Mouse (Mus musculus) myocyte (in vitro differentiated cells): Measurements from ENCODE around the gene Itga4. TPM values are rescaled to one million over a fixed set of nuclear protein-coding genes. Genes with fewer than 3 reads are reported as not detected.

Experiments
- H3K27me3 ChIP-seq: one replicate; pipeline ENCODE4 v1.6.1; 2011; ENCODE audit not compliant: control insufficient read depth, insufficient read depth, insufficient read length
- H3K36me3 ChIP-seq: one replicate; pipeline ENCODE4 v1.6.1; 2011; ENCODE audit not compliant: control insufficient read depth, insufficient read depth
- H3K4me2 ChIP-seq: one replicate; pipeline ENCODE4 v1.6.1; 2011; ENCODE audit warnings: low read depth, control low read depth
- H3K4me3 ChIP-seq: one replicate; pipeline ENCODE4 v1.5.1; 2011; ENCODE audit warnings: mild to moderate bottlenecking, control low read depth, moderate library complexity
- H3K79me2 ChIP-seq: one replicate; pipeline ENCODE4 v1.6.1; 2011; ENCODE audit not compliant: control insufficient read depth, insufficient read depth
- H3ac ChIP-seq: one replicate; pipeline ENCODE4 v1.6.1; 2011; ENCODE audit not compliant: control insufficient read depth, insufficient read length
- CEBPB ChIP-seq: IDR thresholded peaks from 2 replicates; pipeline ENCODE4 v1.6.1; 2011; ENCODE audit warnings: mild to moderate bottlenecking, moderate library complexity; ENCODE audit not compliant: poor library complexity, insufficient read depth, severe bottlenecking
- E2F4 ChIP-seq: IDR thresholded peaks from one replicate; pipeline ENCODE4 v1.6.1; 2011; ENCODE audit warnings: mild to moderate bottlenecking, control low read depth, moderate library complexity; ENCODE audit not compliant: insufficient read depth
- MAX ChIP-seq: IDR thresholded peaks from one replicate; pipeline ENCODE4 v1.6.1; 2011; ENCODE audit warnings: low read depth, mild to moderate bottlenecking, control low read depth
- MYOD1 ChIP-seq, 3 experiments: IDR thresholded peaks; one replicate each; pipeline ENCODE4 v1.6.1; 2011; ENCODE audit warnings: control low read depth in 2 of 3, low read depth in 2 of 3, mild to moderate bottlenecking in 2 of 3, moderate library complexity in 1 of 3; ENCODE audit not compliant: insufficient read length in 2 of 3, control insufficient read depth in 1 of 3
- MYOG ChIP-seq, 3 experiments: IDR thresholded peaks; one replicate each; pipeline ENCODE4 v1.6.1; 2011; ENCODE audit warnings: control low read depth in 2 of 3, low read depth in 2 of 3, mild to moderate bottlenecking in 2 of 3; ENCODE audit not compliant: insufficient read length in 2 of 3, control insufficient read depth in 1 of 3, insufficient read depth in 1 of 3
- POLR2A ChIP-seq: IDR thresholded peaks from one replicate; pipeline ENCODE4 v1.6.1; 2011; ENCODE audit warnings: low read depth, mild to moderate bottlenecking, control low read depth, moderate library complexity; ENCODE audit not compliant: insufficient read length
- POLR2AphosphoS2 ChIP-seq: IDR thresholded peaks from one replicate; pipeline ENCODE4 v1.6.1; 2011; ENCODE audit warnings: low read depth, control low read depth; ENCODE audit not compliant: insufficient read length
- REST ChIP-seq: IDR thresholded peaks from one replicate; pipeline ENCODE4 v1.6.1; 2011; ENCODE audit warnings: mild to moderate bottlenecking, control low read depth, moderate library complexity; ENCODE audit not compliant: insufficient read depth, insufficient read length
- SRF ChIP-seq: IDR thresholded peaks from one replicate; pipeline ENCODE4 v1.6.1; 2011; ENCODE audit warnings: low read depth; ENCODE audit not compliant: control insufficient read depth, insufficient read length
- TCF12 ChIP-seq: IDR thresholded peaks from one replicate; pipeline ENCODE4 v1.6.1; 2011; ENCODE audit warnings: mild to moderate bottlenecking, control low read depth; ENCODE audit not compliant: poor library complexity, insufficient read depth, severe bottlenecking
- TCF3 ChIP-seq: IDR thresholded peaks from one replicate; pipeline ENCODE4 v1.6.1; 2011; ENCODE audit warnings: low read depth, control low read depth; ENCODE audit not compliant: insufficient read length
- USF1 ChIP-seq: IDR thresholded peaks from one replicate; pipeline ENCODE4 v1.6.1; 2011; ENCODE audit warnings: low read depth, mild to moderate bottlenecking, control low read depth, moderate library complexity
- polyA plus RNA-seq: library from polyadenylated mRNA; unstranded; fragments of >200 nt; fragmentation: generic; extraction: Trizol; gene quantifications from one replicate; pipeline ENCODE4 v1.2.1, GENCODE M21; 2012; ENCODE audit warnings: missing spikeins

Itga4 gene
- polyA plus RNA-seq, 1 experiment: 2.5 TPM

- TF ChIP-seq MYOG (IDR thresholded peaks at IDR 0.05; ENCODE audit: control insufficient read depth in 1 of 3, insufficient read depth in 1 of 3, insufficient read length in 2 of 3, low read depth in 2 of 3) (no peak), MAX (no peak), CEBPB (no peak), USF1 (no peak), TCF3 (no peak), REST (no peak), E2F4 (no peak), TCF12 (no peak), POLR2AphosphoS2 (no peak), SRF (no peak), POLR2A (no peak)
Measured at GRCm38 (mm10) chr2:79369905-79370304, 114.7 kb downstream of the Itga4 start.

GRCm38 (mm10) chr2:79370711-79371312, 115.6 kb downstream of the Itga4 start:
- Histone ChIP-seq H3K4me2 (no peak overlapping the region), H3K79me2 (no peaks in the 10 kb centered on the region), H3K36me3 (no peaks in the 10 kb centered on the region), H3K4me3 (no peak overlapping the region), H3K27me3 (no peaks in the 10 kb centered on the region), H3ac (no peak overlapping the region)
- TF ChIP-seq MYOD1 (IDR thresholded peaks at IDR 0.05; ENCODE audit: control insufficient read depth in 1 of 3, insufficient read length in 2 of 3, low read depth in 2 of 3) (no peak), SRF (no peak)

More at GRCm38 (mm10) chr2:79369905-79370304, 114.7 kb downstream of the Itga4 start:
- H3ac ChIP-seq: no peak overlapping the region
- no peak overlapping the region for H3K4me3 ChIP-seq
- H3K4me2 ChIP-seq: no peak overlapping the region
- H3K27me3 ChIP-seq: no peaks in the 10 kb centered on the region
- no peaks in the 10 kb centered on the region for H3K36me3 ChIP-seq
- H3K79me2 ChIP-seq: no peaks in the 10 kb centered on the region

GRCm38 (mm10) chr2:79371326-79372153, 116.3 kb downstream of the Itga4 start:
- Histone ChIP-seq H3K27me3 (no peaks in the 10 kb centered on the region), H3K79me2 (no peaks in the 10 kb centered on the region), H3ac (no peak overlapping the region), H3K4me3 (no peak overlapping the region), H3K4me2 (peak overlapping the region; percentile 65), H3K36me3 (no peaks in the 10 kb centered on the region)
- TF ChIP-seq CEBPB (no peak), POLR2A (no peak), POLR2AphosphoS2 (no peak), MYOD1 (IDR thresholded peaks at IDR 0.05; ENCODE audit: control insufficient read depth in 1 of 3, insufficient read length in 2 of 3, low read depth in 2 of 3) (no peak), TCF12 (no peak), MYOG (IDR thresholded peaks at IDR 0.05; ENCODE audit: control insufficient read depth in 1 of 3, insufficient read depth in 1 of 3, insufficient read length in 2 of 3, low read depth in 2 of 3) (no peak), E2F4 (no peak), SRF (no peak), MAX (no peak), TCF3 (no peak), USF1 (no peak), REST (no peak)

GRCm38 (mm10) chr2:79372154-79372467, 116.9 kb downstream of the Itga4 start:
- Histone ChIP-seq H3K4me2 (peak overlapping the region; percentile 65), H3K36me3 (no peaks in the 10 kb centered on the region), H3K27me3 (no peaks in the 10 kb centered on the region), H3ac (no peak overlapping the region), H3K79me2 (no peaks in the 10 kb centered on the region), H3K4me3 (no peak overlapping the region)
- TF ChIP-seq MYOD1 (IDR thresholded peaks at IDR 0.05; ENCODE audit: control insufficient read depth in 1 of 3, insufficient read length in 2 of 3, low read depth in 2 of 3): no peak
- TF ChIP-seq USF1: no peak
- TF ChIP-seq CEBPB: no peak
- TF ChIP-seq MYOG (IDR thresholded peaks at IDR 0.05; ENCODE audit: control insufficient read depth in 1 of 3, insufficient read depth in 1 of 3, insufficient read length in 2 of 3, low read depth in 2 of 3): no peak
- TF ChIP-seq POLR2AphosphoS2: no peak
- no peak for TF ChIP-seq E2F4
- TF ChIP-seq TCF3: no peak
- TF ChIP-seq MAX: no peak
- TF ChIP-seq SRF: no peak
- TF ChIP-seq POLR2A: no peak
- no peak for TF ChIP-seq REST
